Mouse (Mus musculus): Measurements from ENCODE around the gene Sept6.

Sept6 gene

GRCm38 (mm10) chrX:36991694-36992093 is at the start of gene Sept6:
TSS of gene Sept6 (minus strand) at chrX:36991794.
- DNase-seq (ENCODE audit: extremely low spot score, low spot score) = no peak

GRCm38 (mm10) chrX:37028378-37028777 is 36.8 kb upstream of the Sept6 start:
- DNase-seq (ENCODE audit: extremely low spot score, low spot score) = no peak

GRCm38 (mm10) chrX:37023652-37024309 is 32.2 kb upstream of the Sept6 start:
- DNase-seq (ENCODE audit: extremely low spot score, low spot score) = no peak

- peak; percentile 47 for DNase-seq (ENCODE audit: extremely low spot score, low spot score)
Measured at GRCm38 (mm10) chrX:37022690-37023089, 31.1 kb upstream of the Sept6 start.

- DNase-seq (ENCODE audit: extremely low spot score, low spot score) = no peak
Measured at GRCm38 (mm10) chrX:37019045-37019444, 27.5 kb upstream of the Sept6 start.

GRCm38 (mm10) chrX:37018150-37018654 is 26.6 kb upstream of the Sept6 start:
- no peak for DNase-seq (ENCODE audit: extremely low spot score, low spot score)

GRCm38 (mm10) chrX:37013870-37014269 is 22.3 kb upstream of the Sept6 start:
- no peak for DNase-seq (ENCODE audit: extremely low spot score, low spot score)

GRCm38 (mm10) chrX:36991039-36991438 is 555 bp downstream of the Sept6 start:
- no peak for DNase-seq (ENCODE audit: extremely low spot score, low spot score)

- no peak for DNase-seq (ENCODE audit: extremely low spot score, low spot score)
Measured at GRCm38 (mm10) chrX:36989752-36990404, 1.7 kb downstream of the Sept6 start.

GRCm38 (mm10) chrX:36989234-36989751 is 2.3 kb downstream of the Sept6 start:
- peak; percentile 66 for DNase-seq (ENCODE audit: extremely low spot score, low spot score)

GRCm38 (mm10) chrX:36988754-36989153 is 2.8 kb downstream of the Sept6 start:
- peak; percentile 52 for DNase-seq (ENCODE audit: extremely low spot score, low spot score)

GRCm38 (mm10) chrX:36987851-36988250 is 3.7 kb downstream of the Sept6 start:
- no peak for DNase-seq (ENCODE audit: extremely low spot score, low spot score)

- no peak for DNase-seq (ENCODE audit: extremely low spot score, low spot score)
Measured at GRCm38 (mm10) chrX:36985041-36985440, 6.6 kb downstream of the Sept6 start.

- peak; percentile 26 for DNase-seq (ENCODE audit: extremely low spot score, low spot score)
Measured at GRCm38 (mm10) chrX:36983654-36984311, 7.8 kb downstream of the Sept6 start.

GRCm38 (mm10) chrX:36982892-36983653 is 8.5 kb downstream of the Sept6 start:
- peak; percentile 18 for DNase-seq (ENCODE audit: extremely low spot score, low spot score)

- no peak for DNase-seq (ENCODE audit: extremely low spot score, low spot score)
Measured at GRCm38 (mm10) chrX:36980563-36981187, 10.9 kb downstream of the Sept6 start.

GRCm38 (mm10) chrX:36977863-36978262 is 13.7 kb downstream of the Sept6 start:
- DNase-seq (ENCODE audit: extremely low spot score, low spot score) = no peak

- DNase-seq (ENCODE audit: extremely low spot score, low spot score) = no peak
Measured at GRCm38 (mm10) chrX:36976980-36977379, 14.6 kb downstream of the Sept6 start.

GRCm38 (mm10) chrX:36976272-36976671 is 15.3 kb downstream of the Sept6 start:
- DNase-seq (ENCODE audit: extremely low spot score, low spot score) = no peak

- no peak for DNase-seq (ENCODE audit: extremely low spot score, low spot score)
Measured at GRCm38 (mm10) chrX:36974905-36975304, 16.7 kb downstream of the Sept6 start.

GRCm38 (mm10) chrX:36972951-36973471 is 18.6 kb downstream of the Sept6 start:
- DNase-seq (ENCODE audit: extremely low spot score, low spot score) = no peak
